Mouse (Mus musculus): ENCODE data around the gene B2m. TPM values are rescaled to one million over a fixed set of nuclear protein-coding genes. Genes with fewer than 3 reads are reported as not detected.

Gene B2m
- polyA plus RNA-seq, 1 experiment from 2014 or later = 2,179 TPM

DNA sequence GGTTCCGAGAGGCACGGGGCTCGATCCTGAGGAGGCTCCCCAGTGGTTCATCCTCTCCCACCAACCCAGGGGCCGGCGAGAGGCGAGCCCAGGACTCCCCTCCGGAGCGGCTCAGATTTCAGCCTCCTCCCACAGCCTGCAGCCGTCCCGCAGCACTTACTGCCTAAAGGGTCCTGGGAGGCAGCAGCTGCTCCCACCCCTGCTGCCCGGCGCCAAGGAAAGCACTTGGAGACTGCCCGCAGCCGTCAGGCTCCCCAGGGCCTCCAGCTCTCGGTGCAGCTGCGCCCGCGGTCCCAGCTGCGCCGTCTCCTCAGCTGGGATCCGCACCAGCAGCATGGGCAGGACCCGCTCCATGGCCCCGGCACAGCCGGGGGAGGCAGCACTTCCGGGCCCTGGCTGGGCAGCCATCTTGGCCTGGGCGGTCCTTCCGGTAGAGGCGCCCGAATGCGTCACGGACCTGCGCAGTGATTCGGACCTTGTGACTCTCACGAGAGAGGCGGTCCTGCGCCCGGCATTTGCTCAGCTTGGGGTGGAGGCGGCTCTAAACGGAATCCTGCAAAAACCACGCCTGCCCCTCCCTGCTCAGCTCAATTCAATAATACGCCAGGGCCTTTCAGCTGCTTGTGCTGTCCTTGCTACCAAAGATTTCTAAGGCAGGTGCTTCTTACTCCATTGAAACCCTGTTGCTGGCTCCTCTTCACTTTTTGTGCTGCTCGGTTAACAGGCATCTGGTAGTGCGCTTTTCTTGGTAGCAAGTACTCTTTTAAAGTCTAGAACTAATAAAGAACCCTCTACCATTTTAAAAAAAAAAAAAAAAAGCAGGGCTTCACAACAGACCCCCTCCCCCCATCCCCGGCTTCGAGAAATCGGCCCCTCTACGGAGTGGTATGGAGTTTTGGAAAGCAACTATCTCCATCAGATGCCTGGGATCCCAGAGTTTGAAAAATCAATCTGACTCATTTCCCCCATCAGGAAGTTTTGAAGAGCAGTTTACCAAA lies 29.2 kb upstream of the B2m start, which contains the start of gene Spg11:
Gene Spg11 (minus strand): TSS at position 426 of the 998 bp plus-strand sequence.
- Histone ChIP-seq H3K9ac (ENCODE audit: low read depth, low read length) (peak within 1 kb of the TSS; percentile 95), H3K4me2 (replicated peaks; ENCODE audit: low read depth) (peak within 1 kb of the TSS; percentile 72), H3K4me1 (replicated peaks; ENCODE audit: control insufficient read depth, insufficient read depth, low read length) (0 out of 2 replicates have a peak, but pooled peaks cover 4% of the 10 kb centered on the region), H3K4me3 (ENCODE audit: low read depth, low read length) (peak within 1 kb of the TSS; percentile 95), H3K27ac (ENCODE audit: low read depth, low read length) (peak within 1 kb of the TSS; percentile 98), H3K27me3 (replicated peaks; ENCODE audit: control insufficient read depth, insufficient read depth, low read length) (no peaks in the 10 kb centered on the region), H3K9me3 (ENCODE audit: control insufficient read depth) (no peaks in the 10 kb centered on the region), H3K36me3 (ENCODE audit: control insufficient read depth, insufficient read depth) (peaks cover 9% of the 10 kb centered on the region; the same call in 1 of the 2 replicates)
- ATAC-seq = peak; percentile 99
- WGBS = under 1% methylated on average over 47 of the region's 47 CpGs
- TF ChIP-seq CTCF (IDR thresholded peaks at IDR 0.05; ENCODE audit: low read depth) = peak; percentile 32; the same call in 1 of the 2 replicates

DNA sequence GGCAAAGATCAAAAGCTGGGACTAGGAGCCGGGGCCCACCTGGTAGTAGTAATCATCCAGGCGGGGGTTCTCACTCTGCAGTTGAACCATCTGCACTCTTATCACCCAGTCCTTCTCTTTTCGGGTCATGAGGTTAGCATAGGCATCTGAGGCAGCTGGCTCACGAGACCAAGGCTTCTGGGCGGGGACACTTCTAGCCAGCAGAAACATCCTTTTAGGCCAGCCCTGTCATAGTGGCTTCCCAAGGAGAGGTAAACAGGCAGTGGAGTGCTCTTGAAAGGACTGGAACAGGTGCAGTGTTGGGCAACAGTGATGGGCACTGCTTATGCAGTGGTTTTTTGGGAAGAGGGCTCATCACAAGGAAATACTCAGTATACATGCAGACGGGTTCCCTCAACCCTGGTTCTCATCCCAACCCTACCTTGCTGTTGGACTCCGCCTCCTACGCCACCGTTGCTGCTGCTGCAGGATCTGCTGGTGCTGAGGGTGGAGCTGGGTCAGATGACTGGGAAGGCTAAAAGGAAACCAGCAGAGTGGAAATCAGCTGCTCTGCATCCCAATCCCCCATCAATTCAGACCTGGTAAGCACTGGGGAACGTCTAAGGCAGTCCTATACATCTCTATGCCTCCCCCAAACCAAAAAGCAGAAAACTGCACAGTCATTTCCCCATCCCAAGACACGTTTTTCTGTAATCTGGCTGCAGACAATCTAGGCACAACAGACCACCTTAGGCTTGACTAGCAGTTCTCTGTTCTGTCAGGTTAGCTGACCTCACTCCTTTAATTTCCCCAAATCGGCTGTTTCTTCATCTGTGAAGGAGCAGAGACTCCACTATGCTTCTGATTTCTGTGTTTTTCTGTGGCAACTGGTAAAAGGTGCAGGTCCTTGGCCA lies 21.6 kb upstream of the B2m start:
- Histone ChIP-seq H3K9ac (ENCODE audit: low read depth, low read length) (no peak overlapping the region), H3K27me3 (replicated peaks; ENCODE audit: control insufficient read depth, insufficient read depth, low read length) (no peaks in the 10 kb centered on the region), H3K9me3 (ENCODE audit: control insufficient read depth) (no peaks in the 10 kb centered on the region), H3K27ac (ENCODE audit: low read depth, low read length) (no peak overlapping the region), H3K4me2 (replicated peaks; ENCODE audit: low read depth) (no peak overlapping the region), H3K36me3 (ENCODE audit: control insufficient read depth, insufficient read depth) (no peaks in the 10 kb centered on the region), H3K4me1 (replicated peaks; ENCODE audit: control insufficient read depth, insufficient read depth, low read length) (0 out of 2 replicates have a peak, but pooled peaks cover 3% of the 10 kb centered on the region), H3K4me3 (ENCODE audit: low read depth, low read length) (no peak overlapping the region)
- WGBS = 41% methylated on average over 12 of the region's 12 CpGs
- TF ChIP-seq CTCF (IDR thresholded peaks at IDR 0.05; ENCODE audit: low read depth) = no peak
- no peak for ATAC-seq

DNA sequence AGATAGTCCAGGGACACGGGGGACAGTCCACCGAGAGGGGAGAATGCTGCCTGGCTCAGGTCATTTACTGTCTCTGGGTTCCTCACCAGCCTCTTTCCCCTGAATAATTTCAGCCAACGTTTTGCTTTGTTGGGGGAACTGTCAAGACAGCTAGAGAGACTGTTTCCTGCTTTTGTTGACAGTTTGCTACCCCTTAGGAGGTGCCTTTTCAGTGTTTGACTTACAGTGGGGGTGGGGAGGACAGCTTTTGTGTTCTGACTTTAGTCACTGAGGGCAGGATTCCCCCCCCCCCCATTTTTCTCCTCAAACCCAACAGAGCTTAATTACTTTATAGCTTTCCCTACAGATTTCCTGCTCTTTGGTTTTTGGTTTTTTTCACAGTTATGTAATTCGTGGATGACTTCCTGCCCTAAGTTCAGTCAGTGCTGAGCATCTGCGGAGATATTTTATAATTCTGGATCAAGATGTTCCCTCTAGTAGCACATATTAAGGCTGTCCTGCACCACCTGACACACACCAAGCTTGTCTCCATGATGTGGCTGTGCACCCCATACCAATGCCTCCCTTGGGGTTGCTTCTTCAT lies 20.6 kb upstream of the B2m start:
- H3K9ac ChIP-seq (ENCODE audit: low read depth, low read length) = no peak overlapping the region
- H3K27ac ChIP-seq (ENCODE audit: low read depth, low read length) = no peak overlapping the region
- no peaks in the 10 kb centered on the region for H3K9me3 ChIP-seq (ENCODE audit: control insufficient read depth)
- H3K4me2 ChIP-seq (replicated peaks; ENCODE audit: low read depth) = no peak overlapping the region
- WGBS = 35% methylated on average over 5 of the region's 5 CpGs
- H3K4me3 ChIP-seq (ENCODE audit: low read depth, low read length) = no peak overlapping the region
- no peak for ATAC-seq
- H3K27me3 ChIP-seq (replicated peaks; ENCODE audit: control insufficient read depth, insufficient read depth, low read length) = no peaks in the 10 kb centered on the region
- H3K36me3 ChIP-seq (ENCODE audit: control insufficient read depth, insufficient read depth) = no peaks in the 10 kb centered on the region
- TF ChIP-seq CTCF (IDR thresholded peaks at IDR 0.05; ENCODE audit: low read depth) = no peak
- 0 out of 2 replicates have a peak, but pooled peaks cover 3% of the 10 kb centered on the region for H3K4me1 ChIP-seq (replicated peaks; ENCODE audit: control insufficient read depth, insufficient read depth, low read length)

DNA sequence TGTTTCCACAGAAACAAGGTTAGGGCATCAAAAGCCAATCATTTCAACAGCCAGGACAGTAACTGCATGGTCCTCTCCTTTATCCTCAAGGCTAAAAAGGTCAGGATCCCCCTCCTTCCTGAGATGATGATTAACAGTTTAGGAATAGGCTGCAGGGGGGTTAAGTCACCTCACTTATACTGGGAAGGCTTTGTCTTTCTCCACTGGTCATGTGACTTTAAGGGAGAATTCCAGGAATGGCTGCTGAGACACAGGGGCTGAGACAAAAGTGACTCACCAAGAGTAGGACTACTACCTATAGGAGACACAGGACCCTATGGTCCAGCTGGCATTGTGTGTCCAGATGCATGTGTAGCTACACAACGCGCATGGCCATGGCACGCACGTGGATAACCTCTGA lies 19.9 kb upstream of the B2m start:
- no peak for TF ChIP-seq CTCF (IDR thresholded peaks at IDR 0.05; ENCODE audit: low read depth)
- 0 out of 2 replicates have a peak, but pooled peaks cover 3% of the 10 kb centered on the region for H3K4me1 ChIP-seq (replicated peaks; ENCODE audit: control insufficient read depth, insufficient read depth, low read length)

DNA sequence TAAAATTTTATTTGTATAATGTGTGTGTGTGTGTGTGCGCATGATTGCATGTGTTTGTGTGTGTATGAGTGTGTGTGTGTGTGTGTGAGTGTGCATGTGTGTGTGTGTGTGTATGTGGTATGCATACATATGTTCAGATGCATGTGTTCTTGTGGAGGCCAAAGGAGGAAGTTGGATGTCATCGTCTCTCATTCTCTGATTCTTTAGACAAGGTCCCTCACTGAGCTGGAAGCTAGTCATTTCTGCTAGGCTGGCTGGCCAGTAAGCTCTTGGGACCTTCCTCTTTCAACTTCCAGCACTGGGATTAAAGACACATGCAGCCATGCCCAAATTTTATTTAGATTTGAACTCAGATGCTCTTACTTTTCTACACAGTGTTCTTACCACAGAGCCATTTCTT lies 15.4 kb upstream of the B2m start:
- H3K36me3 ChIP-seq (ENCODE audit: control insufficient read depth, insufficient read depth) = no peaks in the 10 kb centered on the region
- no peak overlapping the region for H3K4me2 ChIP-seq (replicated peaks; ENCODE audit: low read depth)
- no peaks in the 10 kb centered on the region for H3K4me1 ChIP-seq (replicated peaks; ENCODE audit: control insufficient read depth, insufficient read depth, low read length)
- no peaks in the 10 kb centered on the region for H3K27me3 ChIP-seq (replicated peaks; ENCODE audit: control insufficient read depth, insufficient read depth, low read length)
- no peaks in the 10 kb centered on the region for H3K9me3 ChIP-seq (ENCODE audit: control insufficient read depth)
- no peak overlapping the region for H3K9ac ChIP-seq (ENCODE audit: low read depth, low read length)
- ATAC-seq = no peak
- H3K4me3 ChIP-seq (ENCODE audit: low read depth, low read length) = no peak overlapping the region
- no peak for TF ChIP-seq CTCF (IDR thresholded peaks at IDR 0.05; ENCODE audit: low read depth)
- H3K27ac ChIP-seq (ENCODE audit: low read depth, low read length) = no peak overlapping the region
- WGBS = 82% methylated on average over 2 of the region's 2 CpGs

More for the DNA sequence above, 19.9 kb upstream of the B2m start:
- Histone ChIP-seq H3K4me2 (replicated peaks; ENCODE audit: low read depth) (no peak overlapping the region), H3K9ac (ENCODE audit: low read depth, low read length) (no peak overlapping the region), H3K4me3 (ENCODE audit: low read depth, low read length) (no peak overlapping the region), H3K9me3 (ENCODE audit: control insufficient read depth) (no peaks in the 10 kb centered on the region), H3K27me3 (replicated peaks; ENCODE audit: control insufficient read depth, insufficient read depth, low read length) (no peaks in the 10 kb centered on the region), H3K36me3 (ENCODE audit: control insufficient read depth, insufficient read depth) (no peaks in the 10 kb centered on the region), H3K27ac (ENCODE audit: low read depth, low read length) (no peak overlapping the region)
- 94% methylated on average over 4 of the region's 4 CpGs for whole genome bisulfite sequencing
- no peak for ATAC-seq
